Mouse (Mus musculus): Measurements from ENCODE around the gene Rimbp2.
"Not testable (repeated sequence)": the region's sequence is repeated elsewhere in the genome, so short reads cannot be mapped to it uniquely, and the experiment has no call there.

The Rimbp2 gene

GRCm38 (mm10) chr5:128739168-128739837 is 214.0 kb downstream of the Rimbp2 start:
- DNase-seq, result no peak

- DNase-seq, result no peak
Measured at GRCm38 (mm10) chr5:128735921-128736320, 217.4 kb downstream of the Rimbp2 start.

GRCm38 (mm10) chr5:128733955-128734354 is 219.3 kb downstream of the Rimbp2 start:
- DNase-seq, result peak; percentile 63 to 74

GRCm38 (mm10) chr5:128732416-128733014 is 220.8 kb downstream of the Rimbp2 start:
- peak; percentile 23 to 28 for DNase-seq

GRCm38 (mm10) chr5:128730634-128731033 is 222.7 kb downstream of the Rimbp2 start:
- DNase-seq, result peak; percentile 70 to 74

GRCm38 (mm10) chr5:128729341-128729740 is 223.9 kb downstream of the Rimbp2 start:
- DNase-seq, result peak; percentile 51

- not testable (repeated sequence) for DNase-seq
Measured at GRCm38 (mm10) chr5:128720461-128720860, 232.8 kb downstream of the Rimbp2 start.

- no peak for DNase-seq
Measured at GRCm38 (mm10) chr5:128715171-128715570, 238.1 kb downstream of the Rimbp2 start.

GRCm38 (mm10) chr5:128711847-128712246 is 241.4 kb downstream of the Rimbp2 start:
- DNase-seq, result peak; percentile 47 to 51

- peak; percentile 33 for DNase-seq
Measured at GRCm38 (mm10) chr5:128710596-128710995, 242.7 kb downstream of the Rimbp2 start.

- no peak for DNase-seq
Measured at GRCm38 (mm10) chr5:128708929-128709328, 244.4 kb downstream of the Rimbp2 start.
